Mouse (Mus musculus): Measurements from ENCODE around the gene Trim60.

- TF ChIP-seq CTCF (IDR thresholded peaks at IDR 0.05; ENCODE audit: insufficient read depth, low read depth, low read length) = no peak
- TF ChIP-seq POLR2A (IDR thresholded peaks at IDR 0.05; ENCODE audit: insufficient read depth, low read depth, low read length) = no peak
Observed at GRCm38 (mm10) chr8:65056722-65057121, 38.3 kb upstream of the Trim60 start.
